Mouse (Mus musculus) embryonic fibroblast, embryonic 13.5 days (primary cell): Measurements from ENCODE around the gene Vmn2r80. TPM values are rescaled to one million over a fixed set of nuclear protein-coding genes. Genes with fewer than 3 reads are reported as not detected.
"Not testable (repeated sequence)": the region's sequence is repeated elsewhere in the genome, so short reads cannot be mapped to it uniquely, and the experiment has no call there.

Source experiments
- H3K27ac ChIP-seq: 2 replicates; pipeline ENCODE4 v1.5.1; 2012; ENCODE audit warnings: low read length, control low read depth, inconsistent platforms; ENCODE audit not compliant: insufficient read depth
- H3K4me1 ChIP-seq: 2 replicates; pipeline ENCODE4 v1.6.1; 2011; ENCODE audit warnings: low read length; ENCODE audit not compliant: control insufficient read depth, insufficient read depth
- H3K4me3 ChIP-seq: 2 replicates; pipeline ENCODE4 v1.5.1; 2011; ENCODE audit warnings: mild to moderate bottlenecking, control low read depth, low read length; ENCODE audit not compliant: insufficient read depth
- CTCF ChIP-seq: IDR thresholded peaks from 2 replicates; pipeline ENCODE4 v1.5.1; 2011; ENCODE audit warnings: mild to moderate bottlenecking, control low read depth, low read length, moderate library complexity, borderline replicate concordance; ENCODE audit not compliant: insufficient read depth
- POLR2A ChIP-seq: IDR thresholded peaks from 2 replicates; pipeline ENCODE4 v1.6.1; 2011; ENCODE audit warnings: low read depth, mild to moderate bottlenecking, control low read depth, low read length, moderate library complexity
- polyA plus RNA-seq: library from polyadenylated mRNA; stranded (reverse); fragments of >200 nt; gene quantifications from 2 replicates; pipeline ENCODE4 v1.2.4, GENCODE M21; 2011; ENCODE audit warnings: low read depth; ENCODE audit not compliant: missing spikeins, insufficient read length

Vmn2r80 gene
- not detected in 2 replicates for polyA plus RNA-seq

GRCm38 (mm10) chr10:79148469-79148868, at the start of gene Vmn2r80:
Vmn2r80 (plus strand) TSS chr10:79148769.
- H3K4me3 ChIP-seq, H3K27ac ChIP-seq, H3K4me1 ChIP-seq: not testable (repeated sequence)

DNA sequence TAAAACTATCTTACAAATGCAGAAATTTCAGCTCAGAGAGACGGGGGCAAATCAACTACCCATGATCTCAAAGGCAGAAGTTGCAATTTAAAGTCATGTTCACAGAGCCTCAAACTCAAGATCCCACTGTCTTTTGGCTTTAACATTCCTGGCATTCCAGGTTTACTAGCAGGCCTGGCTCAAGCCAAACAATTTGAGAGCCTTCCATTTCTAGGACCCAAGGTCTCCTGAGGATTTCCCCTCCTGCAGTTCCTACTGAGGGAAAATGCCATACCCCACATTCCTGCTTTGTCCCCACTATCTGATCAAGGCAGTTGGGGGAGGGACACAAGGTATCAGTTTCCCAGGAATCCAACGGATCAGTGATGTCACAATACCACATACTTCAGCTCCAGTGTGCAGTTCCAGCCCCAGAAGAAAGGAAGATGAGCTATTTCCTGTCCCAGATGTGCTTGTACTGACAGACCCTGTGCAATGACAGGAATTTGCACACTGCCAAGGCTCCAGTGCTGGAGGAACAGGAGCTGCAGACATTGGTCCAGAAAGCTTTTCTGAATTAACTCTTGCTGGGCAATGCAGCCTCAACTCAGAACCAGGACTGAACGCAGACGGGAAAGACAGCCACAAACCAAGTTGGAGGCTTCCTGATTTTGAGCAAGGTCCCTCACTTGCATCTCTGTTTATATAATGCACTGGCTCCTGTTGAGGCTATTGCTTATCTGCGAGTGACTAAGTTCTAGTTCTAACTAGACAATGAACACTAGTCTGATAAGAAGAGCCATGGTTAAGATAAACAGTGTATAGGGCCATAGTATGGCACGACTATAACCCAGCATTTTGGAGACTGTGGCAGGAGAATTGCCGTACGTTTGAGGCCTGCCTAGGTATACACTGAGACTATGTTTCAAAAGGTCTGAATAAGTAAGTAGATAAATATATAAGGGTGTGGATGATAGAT, 42.0 kb upstream of the Vmn2r80 start:
- H3K4me1 ChIP-seq, result peaks cover 16% of the 10 kb centered on the region
- H3K27ac ChIP-seq, result peak overlapping the region; percentile 44
- no peak for TF ChIP-seq CTCF
- TF ChIP-seq POLR2A, result no peak
- no peak overlapping the region for H3K4me3 ChIP-seq

DNA sequence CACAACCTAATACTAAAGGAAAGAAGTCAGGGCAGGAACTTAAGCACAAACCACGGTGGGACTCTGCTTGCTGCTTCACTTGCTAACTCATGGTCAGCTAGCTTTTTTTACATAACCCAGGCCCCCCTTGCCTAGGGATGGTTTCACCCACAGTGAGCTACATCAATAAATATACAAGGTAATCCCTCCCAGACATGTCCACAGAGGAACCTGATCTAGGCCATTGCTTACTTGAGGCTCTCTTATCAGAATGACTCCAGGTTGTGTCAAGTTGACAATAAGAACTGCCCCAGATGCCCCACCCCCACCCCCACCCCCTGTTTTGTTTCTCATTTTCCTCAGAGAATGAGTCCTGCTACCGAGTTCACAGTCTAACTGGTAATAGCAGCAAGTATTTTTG, 41.0 kb upstream of the Vmn2r80 start:
- TF ChIP-seq CTCF, result no peak
- no peak for TF ChIP-seq POLR2A

GRCm38 (mm10) chr10:79109156-79109555, 39.4 kb upstream of the Vmn2r80 start:
- no peak for TF ChIP-seq CTCF
- peaks cover 7% of the 10 kb centered on the region; the same call in 1 of the 2 replicates for H3K4me1 ChIP-seq
- no peak overlapping the region for H3K27ac ChIP-seq
- no peak overlapping the region for H3K4me3 ChIP-seq

More for the DNA sequence above, 41.0 kb upstream of the Vmn2r80 start:
- Histone ChIP-seq H3K4me1 (peaks cover 10% of the 10 kb centered on the region; the same call in 1 of the 2 replicates), H3K4me3 (no peak overlapping the region), H3K27ac (no peak overlapping the region)

DNA sequence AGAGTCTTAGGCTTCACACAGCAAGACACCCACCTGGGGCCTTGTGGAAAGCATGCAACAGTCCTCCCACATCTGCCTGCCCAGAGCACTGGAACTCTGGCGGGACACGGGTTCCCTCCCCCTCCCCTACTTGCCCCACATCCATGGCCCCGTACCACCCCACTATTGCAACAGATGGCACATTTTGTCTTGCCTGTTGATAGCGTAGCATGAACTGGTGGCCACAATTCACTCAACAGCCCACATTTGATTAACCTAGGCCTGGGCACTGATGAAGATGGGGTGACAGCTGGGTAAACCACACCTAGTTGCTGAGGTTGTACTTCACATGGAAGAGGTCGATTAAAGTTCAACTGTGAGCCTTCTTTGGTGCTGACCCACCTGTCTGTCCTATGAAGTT, 38.1 kb upstream of the Vmn2r80 start:
- H3K27ac ChIP-seq, result no peak overlapping the region
- H3K4me1 ChIP-seq, result peaks cover 9% of the 10 kb centered on the region; the same call in 1 of the 2 replicates
- no peak overlapping the region for H3K4me3 ChIP-seq
- no peak for TF ChIP-seq CTCF
- no peak for TF ChIP-seq POLR2A

DNA sequence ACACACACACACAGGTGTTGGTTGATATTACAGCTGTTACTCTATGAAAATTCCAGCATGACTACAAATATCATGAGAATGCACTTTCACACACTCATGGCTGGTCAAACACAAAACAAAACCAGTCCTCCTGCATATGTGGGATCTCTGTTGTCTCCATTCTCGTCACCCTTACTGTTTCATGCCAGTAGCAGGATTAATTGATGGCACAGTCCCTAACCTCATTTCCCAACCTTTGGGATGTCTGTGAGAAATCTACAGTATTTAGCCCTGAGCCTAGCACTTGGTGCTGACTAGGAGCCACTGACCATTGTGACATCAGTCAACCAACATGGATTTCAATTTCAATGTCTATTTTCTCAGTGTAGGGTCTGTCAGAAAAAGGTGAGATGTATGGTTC, 33.5 kb upstream of the Vmn2r80 start:
- TF ChIP-seq CTCF, result no peak
- TF ChIP-seq POLR2A, result no peak
- Histone ChIP-seq H3K4me1 (peaks cover 4% of the 10 kb centered on the region; the same call in 1 of the 2 replicates), H3K4me3 (no peak overlapping the region), H3K27ac (peak overlapping the region; percentile 96)

- Histone ChIP-seq H3K27ac (peak overlapping the region; percentile 79), H3K4me1 (peaks cover 4% of the 10 kb centered on the region; the same call in 1 of the 2 replicates), H3K4me3 (no peak overlapping the region)
- no peak for TF ChIP-seq CTCF
- TF ChIP-seq POLR2A, result no peak
These were observed 32.3 kb upstream of the Vmn2r80 start for GRCm38 (mm10) chr10:79116125-79116849.

- H3K4me3 ChIP-seq, result no peak overlapping the region
- H3K4me1 ChIP-seq, result no peaks in the 10 kb centered on the region
- no peak for TF ChIP-seq CTCF
- TF ChIP-seq POLR2A, result no peak
- no peak overlapping the region for H3K27ac ChIP-seq
These were observed 3.0 kb downstream of the Vmn2r80 start for GRCm38 (mm10) chr10:79151602-79152001.

GRCm38 (mm10) chr10:79199973-79200372, 51.4 kb downstream of the Vmn2r80 start:
- not testable (repeated sequence) for H3K4me3 ChIP-seq, H3K27ac ChIP-seq, H3K4me1 ChIP-seq

- H3K27ac ChIP-seq, result no peak overlapping the region
- no peak overlapping the region for H3K4me3 ChIP-seq
- no peaks in the 10 kb centered on the region for H3K4me1 ChIP-seq
- TF ChIP-seq POLR2A (no peak), CTCF (no peak)
These were observed 71.9 kb downstream of the Vmn2r80 start for GRCm38 (mm10) chr10:79220432-79220831.
